Mouse (Mus musculus): Measurements from ENCODE around the gene B3gat3. TPM values are rescaled to one million over a fixed set of nuclear protein-coding genes. Genes with fewer than 3 reads are reported as not detected.
"Not testable (repeated sequence)": the region's sequence is repeated elsewhere in the genome, so short reads cannot be mapped to it uniquely, and the experiment has no call there.

The B3gat3 gene
- polyA plus RNA-seq, 1 experiment from 2014 or later = 41.4 TPM

GRCm38 (mm10) chr19:8966590-8967372 is 46.6 kb downstream of the B3gat3 start, which contains the start of gene Eef1g:
Gene Eef1g (plus strand): TSS chr19:8967041.
- under 1% methylated on average over 52 of the region's 52 CpGs for WGBS
- Histone ChIP-seq H3K9me3 (no peaks in the 10 kb centered on the region), H3K36me3 (peaks cover 75% of the 10 kb centered on the region), H3K4me3 (peak within 1 kb of the TSS; percentile 76), H3K27me3 (replicated peaks) (no peaks in the 10 kb centered on the region), H3K27ac (replicated peaks) (peak within 1 kb of the TSS; percentile 96), H3K4me2 (peak within 1 kb of the TSS; percentile 94), H3K9ac (peak within 1 kb of the TSS; percentile 95), H3K4me1 (peaks cover 30% of the 10 kb centered on the region)
- peak; percentile 100 for ATAC-seq (ENCODE audit: extremely low read depth, insufficient number of reproducible peaks, low FRiP score, low TSS enrichment)

- Histone ChIP-seq H3K27me3 (replicated peaks) (no peaks in the 10 kb centered on the region), H3K27ac (replicated peaks) (peak overlapping the region; percentile 81), H3K4me1 (peaks cover 30% of the 10 kb centered on the region), H3K9me3 (no peaks in the 10 kb centered on the region), H3K36me3 (peaks cover 75% of the 10 kb centered on the region), H3K4me2 (peak overlapping the region; percentile 94), H3K9ac (peak overlapping the region; percentile 95), H3K4me3 (peak overlapping the region; percentile 76)
- under 1% methylated on average over 8 of the region's 8 CpGs for WGBS
- ATAC-seq (ENCODE audit: extremely low read depth, insufficient number of reproducible peaks, low FRiP score, low TSS enrichment) = no peak
Observed at GRCm38 (mm10) chr19:8967373-8967743, 47.2 kb downstream of the B3gat3 start.

DNA sequence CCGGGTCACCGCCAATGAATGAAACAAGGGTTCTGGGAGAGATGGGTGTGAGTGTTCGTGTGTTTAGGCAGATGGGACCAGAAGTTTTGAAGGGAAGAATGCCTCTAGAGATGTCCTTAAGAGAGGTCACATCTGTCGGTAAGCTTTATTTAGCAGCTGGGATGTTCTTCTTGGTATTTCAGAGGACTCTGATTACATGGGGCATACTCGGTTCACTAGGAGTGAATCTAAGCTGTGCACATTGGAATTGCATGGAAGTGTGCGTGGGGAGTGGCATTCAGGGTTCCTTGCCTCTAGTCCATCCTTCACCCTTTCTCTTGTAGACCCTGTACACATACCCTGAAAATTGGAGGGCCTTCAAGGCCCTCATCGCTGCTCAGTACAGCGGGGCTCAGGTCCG is 47.7 kb downstream of the B3gat3 start:
- peak overlapping the region; percentile 95 for H3K9ac ChIP-seq
- H3K9me3 ChIP-seq = no peaks in the 10 kb centered on the region
- H3K4me1 ChIP-seq = peaks cover 30% of the 10 kb centered on the region
- no peak for ATAC-seq (ENCODE audit: extremely low read depth, insufficient number of reproducible peaks, low FRiP score, low TSS enrichment)
- no peaks in the 10 kb centered on the region for H3K27me3 ChIP-seq (replicated peaks)
- peaks cover 75% of the 10 kb centered on the region for H3K36me3 ChIP-seq
- H3K4me3 ChIP-seq = peak overlapping the region; percentile 76
- H3K27ac ChIP-seq (replicated peaks) = peak overlapping the region; percentile 81
- WGBS = 1% methylated on average over 9 of the region's 9 CpGs
- peak overlapping the region; percentile 94 for H3K4me2 ChIP-seq

DNA sequence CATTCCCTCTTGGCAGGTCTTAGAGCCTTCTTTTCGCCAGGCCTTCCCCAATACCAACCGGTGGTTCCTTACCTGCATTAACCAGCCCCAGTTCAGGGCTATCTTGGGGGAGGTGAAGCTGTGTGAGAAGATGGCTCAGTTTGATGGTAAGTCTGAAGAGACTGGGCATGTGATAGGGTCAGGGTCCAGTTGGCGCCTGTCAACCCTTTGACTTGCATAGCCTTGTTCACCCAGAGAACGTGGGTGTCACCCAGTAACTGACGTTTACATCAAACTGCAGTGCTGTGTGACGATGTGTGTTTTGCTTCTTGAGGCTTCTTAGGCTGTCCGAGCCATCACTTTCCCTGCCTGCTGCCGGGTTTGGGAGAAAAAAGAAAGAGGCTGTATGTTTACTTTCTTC is 52.3 kb downstream of the B3gat3 start:
- not testable (repeated sequence) for H3K4me2 ChIP-seq; H3K9me3 ChIP-seq; H3K27me3 ChIP-seq (replicated peaks); ATAC-seq (ENCODE audit: extremely low read depth, insufficient number of reproducible peaks, low FRiP score, low TSS enrichment); H3K9ac ChIP-seq; H3K4me3 ChIP-seq; H3K27ac ChIP-seq (replicated peaks)
- Histone ChIP-seq H3K4me1 (peaks cover 30% of the 10 kb centered on the region), H3K36me3 (peaks cover 91% of the 10 kb centered on the region)
- 89% methylated on average over 8 of the region's 8 CpGs for WGBS

DNA sequence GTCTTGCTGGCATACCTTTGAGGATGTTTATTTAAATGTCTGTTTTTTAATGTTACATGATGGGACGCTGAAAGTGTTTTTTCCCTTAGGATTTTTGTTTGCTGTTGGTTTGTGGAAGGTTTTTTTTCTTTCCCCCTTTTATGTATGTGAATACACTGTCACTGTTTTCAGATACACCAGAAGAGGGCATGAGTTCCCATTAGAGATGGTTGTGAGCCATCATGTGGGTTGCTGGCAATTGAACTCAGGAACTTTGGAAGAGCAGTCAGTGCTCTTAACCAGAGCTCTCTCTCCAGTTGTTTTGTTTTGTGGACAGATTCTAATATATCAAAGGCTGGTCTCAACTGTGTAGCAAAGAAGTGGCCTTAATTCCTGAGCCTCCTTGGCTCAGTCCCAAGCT is 54.5 kb downstream of the B3gat3 start:
- Histone ChIP-seq H3K27me3 (replicated peaks) (no peaks in the 10 kb centered on the region), H3K4me3 (no peak overlapping the region), H3K36me3 (peaks cover 100% of the 10 kb centered on the region), H3K9me3 (no peaks in the 10 kb centered on the region), H3K4me2 (no peak overlapping the region), H3K27ac (replicated peaks) (no peak overlapping the region), H3K4me1 (peaks cover 12% of the 10 kb centered on the region), H3K9ac (no peak overlapping the region)
- WGBS = 93% methylated on average over 1 of the region's 1 CpGs
- ATAC-seq (ENCODE audit: extremely low read depth, insufficient number of reproducible peaks, low FRiP score, low TSS enrichment) = no peak

DNA sequence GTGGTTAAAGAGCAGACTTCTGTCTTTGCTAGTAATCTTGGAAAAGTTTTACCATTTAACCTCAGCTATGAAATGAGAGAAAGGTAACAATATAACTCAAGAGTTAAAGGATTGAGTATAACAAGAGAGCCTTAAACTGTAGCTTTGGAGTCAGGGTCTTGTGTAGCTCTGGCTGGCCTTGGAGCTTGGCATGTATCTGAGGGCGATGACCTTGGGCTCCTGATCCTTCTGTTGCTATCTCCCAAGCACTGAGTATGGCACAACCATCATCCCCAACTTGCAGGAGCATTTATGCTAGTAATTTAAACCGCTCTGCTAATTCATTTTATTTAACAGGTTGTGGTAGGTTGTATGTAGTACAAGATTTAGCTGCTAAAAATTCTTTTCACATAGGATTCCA is 55.3 kb downstream of the B3gat3 start:
- ATAC-seq (ENCODE audit: extremely low read depth, insufficient number of reproducible peaks, low FRiP score, low TSS enrichment) = no peak
- no peak overlapping the region for H3K27ac ChIP-seq (replicated peaks)
- H3K9ac ChIP-seq = 0 out of 2 replicates have a peak overlapping the region, but pooled peaks have one; percentile 0
- H3K4me3 ChIP-seq = no peak overlapping the region
- no peaks in the 10 kb centered on the region for H3K9me3 ChIP-seq
- no peaks in the 10 kb centered on the region for H3K27me3 ChIP-seq (replicated peaks)
- peaks cover 100% of the 10 kb centered on the region for H3K36me3 ChIP-seq
- H3K4me2 ChIP-seq = no peak overlapping the region
- WGBS = 89% methylated on average over 2 of the region's 2 CpGs
- H3K4me1 ChIP-seq = peaks cover 14% of the 10 kb centered on the region

DNA sequence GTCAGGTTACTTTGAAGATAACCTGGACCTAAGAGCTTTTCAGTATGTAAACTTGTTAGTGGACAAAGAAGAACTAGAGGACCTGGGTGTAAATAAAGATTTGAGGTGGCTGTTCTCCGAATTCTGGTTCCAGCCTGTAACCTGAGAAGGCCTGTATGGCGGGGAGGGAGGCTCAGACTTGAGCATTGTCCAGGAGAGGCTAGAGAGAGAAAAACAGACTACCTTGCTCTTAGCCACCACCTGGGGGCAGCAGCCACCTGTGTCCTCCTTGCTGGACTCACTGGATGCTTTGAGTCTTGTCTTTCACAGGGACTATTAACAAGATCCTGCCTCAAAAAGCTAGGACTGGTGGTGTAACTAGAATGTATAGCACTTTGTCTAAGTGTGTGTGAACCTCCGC is 56.4 kb downstream of the B3gat3 start:
- Histone ChIP-seq H3K4me2 (no peak overlapping the region), H3K27ac (replicated peaks) (no peak overlapping the region; the same call in 1 of the 2 replicates), H3K36me3 (peaks cover 95% of the 10 kb centered on the region), H3K4me3 (no peak overlapping the region), H3K9me3 (no peaks in the 10 kb centered on the region), H3K27me3 (replicated peaks) (no peaks in the 10 kb centered on the region), H3K9ac (no peak overlapping the region), H3K4me1 (peaks cover 25% of the 10 kb centered on the region)
- ATAC-seq (ENCODE audit: extremely low read depth, insufficient number of reproducible peaks, low FRiP score, low TSS enrichment) = no peak
- WGBS = 41% methylated on average over 3 of the region's 3 CpGs

Small RNA genes within 50 kb of the gene (microRNA-seq; reads per million reads assigned to microRNA genes)
- not detected for gene Mir5136

Other genes with a start within 250 kb of the B3gat3 start
- gene Slc3a2, start 197.0 kb upstream of the B3gat3 start, polyA plus RNA-seq (2015; fragmentation: Nextera tagmentation; extraction: Ambion mirVana) = 72.8 and 74.8 TPM in 2 replicates
- 54.1 and 60.0 TPM in 2 replicates for gene Wdr74, start 184.5 kb upstream of the B3gat3 start, polyA plus RNA-seq (2015; fragmentation: Nextera tagmentation; extraction: Ambion mirVana)
- 1.3 and 1.4 TPM in 2 replicates for gene 1700092M07Rik, start 179.7 kb upstream of the B3gat3 start, polyA plus RNA-seq (2015; fragmentation: Nextera tagmentation; extraction: Ambion mirVana)
- 81.1 and 87.5 TPM in 2 replicates for gene Stx5a, start 179.0 kb upstream of the B3gat3 start, polyA plus RNA-seq (2015; fragmentation: Nextera tagmentation; extraction: Ambion mirVana)
- 123 and 124 TPM in 2 replicates for gene Nxf1, start 163.3 kb upstream of the B3gat3 start, polyA plus RNA-seq (2015; fragmentation: Nextera tagmentation; extraction: Ambion mirVana)
- 154 and 167 TPM in 2 replicates for gene Tmem223, start 149.4 kb upstream of the B3gat3 start, polyA plus RNA-seq (2015; fragmentation: Nextera tagmentation; extraction: Ambion mirVana)
- gene Tmem179b, start 145.9 kb upstream of the B3gat3 start, polyA plus RNA-seq (2015; fragmentation: Nextera tagmentation; extraction: Ambion mirVana) = 54.5 and 60.7 TPM in 2 replicates
- gene Taf6l, start 134.0 kb upstream of the B3gat3 start, polyA plus RNA-seq (2015; fragmentation: Nextera tagmentation; extraction: Ambion mirVana) = 18.2 and 19.6 TPM in 2 replicates
- 129 and 143 TPM in 2 replicates for gene Polr2g, start 121.8 kb upstream of the B3gat3 start, polyA plus RNA-seq (2015; fragmentation: Nextera tagmentation; extraction: Ambion mirVana)
- gene Zbtb3, start 117.8 kb upstream of the B3gat3 start, polyA plus RNA-seq (2015; fragmentation: Nextera tagmentation; extraction: Ambion mirVana) = 3.7 and 3.9 TPM in 2 replicates
- gene Ttc9c, start 101.0 kb upstream of the B3gat3 start, polyA plus RNA-seq (2015; fragmentation: Nextera tagmentation; extraction: Ambion mirVana) = 32.9 and 38.9 TPM in 2 replicates
- gene Hnrnpul2, start 100.4 kb upstream of the B3gat3 start, polyA plus RNA-seq (2015; fragmentation: Nextera tagmentation; extraction: Ambion mirVana) = 2.9 TPM in 2 replicates
- gene AC129217.1, start 90.6 kb upstream of the B3gat3 start, polyA plus RNA-seq (2015; fragmentation: Nextera tagmentation; extraction: Ambion mirVana) = not detected in 2 replicates
- gene Bscl2, start 82.9 kb upstream of the B3gat3 start, polyA plus RNA-seq (2015; fragmentation: Nextera tagmentation; extraction: Ambion mirVana) = 44.6 and 45.3 TPM in 2 replicates
- 2.2 TPM in 2 replicates for gene Gng3, start 81.2 kb upstream of the B3gat3 start, polyA plus RNA-seq (2015; fragmentation: Nextera tagmentation; extraction: Ambion mirVana)
- 0.79 and 0.88 TPM in 2 replicates for gene Lrrn4cl, start 69.6 kb upstream of the B3gat3 start, polyA plus RNA-seq (2015; fragmentation: Nextera tagmentation; extraction: Ambion mirVana)
- 112 and 139 TPM in 2 replicates for gene Ubxn1, start 48.9 kb upstream of the B3gat3 start, polyA plus RNA-seq (2015; fragmentation: Nextera tagmentation; extraction: Ambion mirVana)
- 56.6 and 62.6 TPM in 2 replicates for gene Uqcc3, start 39.5 kb upstream of the B3gat3 start, polyA plus RNA-seq (2015; fragmentation: Nextera tagmentation; extraction: Ambion mirVana)
- gene Lbhd1, start 36.6 kb upstream of the B3gat3 start, polyA plus RNA-seq (2015; fragmentation: Nextera tagmentation; extraction: Ambion mirVana) = 48.2 and 49.5 TPM in 2 replicates
- not detected in 2 replicates for gene Gm49403, start 36.4 kb upstream of the B3gat3 start, polyA plus RNA-seq (2015; fragmentation: Nextera tagmentation; extraction: Ambion mirVana)
- gene 1810009A15Rik, start 31.5 kb upstream of the B3gat3 start, polyA plus RNA-seq (2015; fragmentation: Nextera tagmentation; extraction: Ambion mirVana) = 61.9 and 71.3 TPM in 2 replicates
- not detected in 2 replicates for gene Gm49416, start 31.4 kb upstream of the B3gat3 start, polyA plus RNA-seq (2015; fragmentation: Nextera tagmentation; extraction: Ambion mirVana)
- gene Ints5, start 27.4 kb upstream of the B3gat3 start, polyA plus RNA-seq (2015; fragmentation: Nextera tagmentation; extraction: Ambion mirVana) = 23.9 and 25.5 TPM in 2 replicates
- gene Ganab, start 22.3 kb upstream of the B3gat3 start, polyA plus RNA-seq (2015; fragmentation: Nextera tagmentation; extraction: Ambion mirVana) = 63.5 and 63.8 TPM in 2 replicates
- gene Rom1, start 9.0 kb downstream of the B3gat3 start, polyA plus RNA-seq (2015; fragmentation: Nextera tagmentation; extraction: Ambion mirVana) = 2.4 and 2.7 TPM in 2 replicates
- 14.4 and 14.9 TPM in 2 replicates for gene Eml3, start 9.2 kb downstream of the B3gat3 start, polyA plus RNA-seq (2015; fragmentation: Nextera tagmentation; extraction: Ambion mirVana)
- gene Mta2, start 21.5 kb downstream of the B3gat3 start, polyA plus RNA-seq (2015; fragmentation: Nextera tagmentation; extraction: Ambion mirVana) = 83.6 and 88.0 TPM in 2 replicates
- 16.3 and 17.1 TPM in 2 replicates for gene Tut1, start 33.5 kb downstream of the B3gat3 start, polyA plus RNA-seq (2015; fragmentation: Nextera tagmentation; extraction: Ambion mirVana)
- 251 and 281 TPM in 2 replicates for gene Eef1g, start 46.7 kb downstream of the B3gat3 start, polyA plus RNA-seq (2015; fragmentation: Nextera tagmentation; extraction: Ambion mirVana)
- 22.8 TPM in 2 replicates for gene Ahnak, start 68.9 kb downstream of the B3gat3 start, polyA plus RNA-seq (2015; fragmentation: Nextera tagmentation; extraction: Ambion mirVana)
- gene Scgb1a1, start 167.6 kb downstream of the B3gat3 start, polyA plus RNA-seq (2015; fragmentation: Nextera tagmentation; extraction: Ambion mirVana) = not detected in 2 replicates
- 12.6 and 13.7 TPM in 2 replicates for gene Asrgl1, start 215.3 kb downstream of the B3gat3 start, polyA plus RNA-seq (2015; fragmentation: Nextera tagmentation; extraction: Ambion mirVana)